ENCODE assay signal across 7 mouse cellular contexts in genomic region chr4:135203279-135203678, GRCm38 (mm10).
DNase-seq lines count a peak whose midpoint lies in the region; ATAC-seq and TF ChIP-seq lines count a peak whose summit lies in the region.

No protein-coding gene starts in this region.

- H3K4me3 ChIP-seq in embryonic facial prominence, embryonic 12.5 days: peak overlapping the region; percentile 15; the same call in 1 of the 2 replicates
- H3K4me3 ChIP-seq in hindbrain, embryonic 10.5 days: peak overlapping the region; percentile 44
- H3K4me3 ChIP-seq in liver, embryonic 14.5 days (ENCODE audit: insufficient read depth in 1 of 2, low read depth in 2 of 2, low read length in 2 of 2): peak overlapping the region; percentile 41 to 42; a peak in 3 of 4 replicates
- peak overlapping the region; percentile 9 for H3K4me3 ChIP-seq in myocyte

- H3K9me3 ChIP-seq in embryonic facial prominence, embryonic 12.5 days: no peaks in the 10 kb centered on the region
- no peaks in the 10 kb centered on the region for H3K9me3 ChIP-seq in hindbrain, embryonic 10.5 days
- no peaks in the 10 kb centered on the region for H3K9me3 ChIP-seq in liver, embryonic 14.5 days (ENCODE audit: control insufficient read depth, low read length)

- H3ac ChIP-seq in myocyte (ENCODE audit: control insufficient read depth, insufficient read length): no peak overlapping the region

- peak overlapping the region; percentile 45 for H3K4me2 ChIP-seq in embryonic facial prominence, embryonic 12.5 days (replicated peaks)
- peak overlapping the region; percentile 68 for H3K4me2 ChIP-seq in liver, embryonic 14.5 days (ENCODE audit: low read depth)
- H3K4me2 ChIP-seq in myocyte (ENCODE audit: low read depth): peak overlapping the region; percentile 56

- peak; percentile 43 for DNase-seq in Muller cell, postnatal 12 days (ENCODE audit: inconsistent ontology term)
- peak; percentile 16 for DNase-seq in hindbrain, embryonic 10.5 days (ENCODE audit: low spot score)
- peak in 1 of 3 experiments; percentile 55 for DNase-seq in liver, embryonic 14.5 days (ENCODE audit: low read depth in 3 of 3, low spot score in 3 of 3)
- DNase-seq in thymus, postnatal 4 days: peak; percentile 59
- DNase-seq in frontal cortex, postnatal 36 days (ENCODE audit: low spot score in 2 of 2): no peak

- H3K36me3 ChIP-seq in embryonic facial prominence, embryonic 12.5 days: no peaks in the 10 kb centered on the region
- H3K36me3 ChIP-seq in hindbrain, embryonic 10.5 days: no peaks in the 10 kb centered on the region
- H3K36me3 ChIP-seq in liver, embryonic 14.5 days (replicated peaks; ENCODE audit: control insufficient read depth, insufficient read depth, low read depth): no peaks in the 10 kb centered on the region
- H3K36me3 ChIP-seq in myocyte (ENCODE audit: control insufficient read depth, insufficient read depth): no peaks in the 10 kb centered on the region

- no peak for TF ChIP-seq EP300 in liver, embryonic 14.5 days (IDR thresholded peaks at IDR 0.05; ENCODE audit: low read depth)

- H3K27ac ChIP-seq in embryonic facial prominence, embryonic 12.5 days: no peak overlapping the region
- no peak overlapping the region for H3K27ac ChIP-seq in hindbrain, embryonic 10.5 days
- H3K27ac ChIP-seq in liver, embryonic 14.5 days: no peak overlapping the region

- WGBS in embryonic facial prominence, embryonic 12.5 days: 11% methylated on average over 14 of the region's 14 CpGs
- WGBS in hindbrain, embryonic 10.5 days: 15% methylated on average over 14 of the region's 14 CpGs
- 1% methylated on average over 14 of the region's 14 CpGs for WGBS in liver, embryonic 14.5 days (ENCODE audit: insufficient replicate concordance)

- H3K9ac ChIP-seq in embryonic facial prominence, embryonic 12.5 days: peak overlapping the region; percentile 43; the same call in 1 of the 2 replicates
- peak overlapping the region; percentile 40 for H3K9ac ChIP-seq in liver, embryonic 14.5 days (replicated peaks)

- no peak for ATAC-seq in embryonic facial prominence, embryonic 12.5 days (ENCODE audit: insufficient number of reproducible peaks, insufficient read depth, low FRiP score, low TSS enrichment)
- ATAC-seq in liver, embryonic 14.5 days (ENCODE audit: insufficient read depth): 0 out of 2 replicates have a peak, but pooled peaks have one; percentile 29

- H3K4me1 ChIP-seq in embryonic facial prominence, embryonic 12.5 days: peaks cover 14% of the 10 kb centered on the region; the same call in 1 of the 2 replicates
- H3K4me1 ChIP-seq in hindbrain, embryonic 10.5 days (replicated peaks): peaks cover 22% of the 10 kb centered on the region
- H3K4me1 ChIP-seq in liver, embryonic 14.5 days (replicated peaks; ENCODE audit: control insufficient read depth in 2 of 2, insufficient read depth in 2 of 2, low read length in 1 of 2): peaks cover 0 to 5% of the 10 kb centered on the region in 2 experiments; a peak in 3 of 4 replicates

- no peak for TF ChIP-seq CTCF in liver, embryonic 14.5 days (IDR thresholded peaks at IDR 0.05; ENCODE audit: low read depth)

- peaks cover 39% of the 10 kb centered on the region for H3K27me3 ChIP-seq in embryonic facial prominence, embryonic 12.5 days
- H3K27me3 ChIP-seq in hindbrain, embryonic 10.5 days (ENCODE audit: insufficient read depth, poor library complexity, severe bottlenecking): peaks cover 65% of the 10 kb centered on the region
- H3K27me3 ChIP-seq in liver, embryonic 14.5 days (ENCODE audit: control insufficient read depth, insufficient read depth, low read length): peaks cover 3% of the 10 kb centered on the region
- no peaks in the 10 kb centered on the region for H3K27me3 ChIP-seq in myocyte (ENCODE audit: control insufficient read depth, insufficient read depth, insufficient read length)

- TF ChIP-seq POLR2A in myocyte (IDR thresholded peaks at IDR 0.05; ENCODE audit: insufficient read length, low read depth): no peak

- H3K79me2 ChIP-seq in myocyte (ENCODE audit: control insufficient read depth, insufficient read depth): no peaks in the 10 kb centered on the region

TF ChIP-seq in myocyte, 11 proteins besides CTCF, POLR2A, EP300 and RAD21:
- TF ChIP-seq REST (IDR thresholded peaks at IDR 0.05; ENCODE audit: insufficient read depth, insufficient read length) (no peak), CEBPB (IDR thresholded peaks at IDR 0.05; ENCODE audit: insufficient read depth, poor library complexity, severe bottlenecking) (no peak), MYOD1 (IDR thresholded peaks at IDR 0.05; ENCODE audit: control insufficient read depth in 1 of 3, insufficient read length in 2 of 3, low read depth in 2 of 3) (no peak), TCF3 (IDR thresholded peaks at IDR 0.05; ENCODE audit: insufficient read length, low read depth) (no peak), USF1 (IDR thresholded peaks at IDR 0.05; ENCODE audit: low read depth) (no peak), POLR2AphosphoS2 (IDR thresholded peaks at IDR 0.05; ENCODE audit: insufficient read length, low read depth) (no peak)
TF ChIP-seq in myocyte: peak in this region for 0.

Comparison
In these comparisons a context has a peak if more than half of its experiments do, and no peak if none do; other contexts are left out.
1. DNase-seq: peak in Muller cell, postnatal 12 days (single experiment), hindbrain, embryonic 10.5 days (single experiment) and thymus, postnatal 4 days (single experiment); none in frontal cortex, postnatal 36 days (0 of 2).
2. Peak in every context shown above with its lines, with median percentiles within 50 percentile points of each other: H3K4me2 ChIP-seq and H3K4me3 ChIP-seq.